Mouse (Mus musculus) brain, adult 2 months (tissue): Measurements from ENCODE around the gene Mnx1.
"Not testable (repeated sequence)": the region's sequence is repeated elsewhere in the genome, so short reads cannot be mapped to it uniquely, and the experiment has no call there.

Experiments
- DNase-seq: peaks from one replicate; pipeline ENCODE4 v3.0.0; 2011; ENCODE audit warnings: low read depth, low spot score

Mnx1 gene

GRCm38 (mm10) chr5:29469501-29469900 lies 8.8 kb downstream of the Mnx1 start:
- no peak for DNase-seq

GRCm38 (mm10) chr5:29468351-29469065 lies 9.8 kb downstream of the Mnx1 start:
- no peak for DNase-seq

GRCm38 (mm10) chr5:29467489-29468350 lies 10.6 kb downstream of the Mnx1 start:
- DNase-seq = no peak

GRCm38 (mm10) chr5:29462943-29463686 lies 15.2 kb downstream of the Mnx1 start:
- DNase-seq = no peak

- no peak for DNase-seq
These were observed 21.2 kb downstream of the Mnx1 start for GRCm38 (mm10) chr5:29456895-29457656.

GRCm38 (mm10) chr5:29452352-29452751 lies 25.9 kb downstream of the Mnx1 start:
- peak; percentile 7 for DNase-seq

- no peak for DNase-seq
These were observed 33.0 kb downstream of the Mnx1 start for GRCm38 (mm10) chr5:29445275-29445674.

GRCm38 (mm10) chr5:29436728-29437127 lies 41.5 kb downstream of the Mnx1 start:
- not testable (repeated sequence) for DNase-seq

- no peak for DNase-seq
These were observed 42.8 kb downstream of the Mnx1 start for GRCm38 (mm10) chr5:29435491-29435890.

- DNase-seq = peak; percentile 30
These were observed 43.4 kb downstream of the Mnx1 start for GRCm38 (mm10) chr5:29434872-29435358.

- DNase-seq = peak; percentile 95
These were observed 43.9 kb downstream of the Mnx1 start, which contains the start of gene Nom1 for GRCm38 (mm10) chr5:29434228-29434871. Gene Nom1 (plus strand): TSS chr5:29434664.

GRCm38 (mm10) chr5:29423330-29423729 lies 54.9 kb downstream of the Mnx1 start:
- not testable (repeated sequence) for DNase-seq
